Comparison of ENCODE assay signal across 9 mouse cellular contexts in genomic region chr14:52314808-52315150, GRCm38 (mm10). TPM values are rescaled to one million over a fixed set of nuclear protein-coding genes. Genes with fewer than 3 reads are reported as not detected.
A peak's percentile ranks its signal among the peaks of the same experiment; 100 is the strongest.
DNase-seq lines count a peak whose midpoint lies in the region; ATAC-seq and TF ChIP-seq lines count a peak whose summit lies in the region.
"Had no signal": no experiment of that assay in that cellular context is flagged by ENCODE, and none has a peak within 500 bp of the region (broad histone marks: within the 10 kb centered on the region; RNA-seq: fewer than 3 reads in every experiment).

No protein-coding gene starts in this region.

- no peak overlapping the region for H3K27ac ChIP-seq in intestine, embryonic 14.5 days (ENCODE audit: low read depth)
- no peak overlapping the region for H3K27ac ChIP-seq in intestine, postnatal 0 days (ENCODE audit: low read depth, low read length)
- no peak overlapping the region for H3K27ac ChIP-seq in brown adipose tissue, adult 24 weeks (replicated peaks; ENCODE audit: low read depth, low read length)
- H3K27ac ChIP-seq in hindbrain, embryonic 14.5 days = no peak overlapping the region
- H3K27ac ChIP-seq in midbrain, embryonic 14.5 days (replicated peaks; ENCODE audit: low read depth, low read length) = peak overlapping the region; percentile 94

- peaks cover 31% of the 10 kb centered on the region for H3K36me3 ChIP-seq in intestine, embryonic 14.5 days (ENCODE audit: control insufficient read depth, insufficient read depth, low read length)
- H3K36me3 ChIP-seq in intestine, postnatal 0 days (ENCODE audit: control insufficient read depth, insufficient read depth) = peaks cover 9% of the 10 kb centered on the region
- peaks cover 47% of the 10 kb centered on the region for H3K36me3 ChIP-seq in hindbrain, embryonic 14.5 days (replicated peaks; ENCODE audit: control insufficient read depth, insufficient read depth)
- H3K36me3 ChIP-seq in midbrain, embryonic 14.5 days (ENCODE audit: control insufficient read depth, insufficient read depth, low read length) = peaks cover 50% of the 10 kb centered on the region

- H3K4me1 ChIP-seq in intestine, embryonic 14.5 days (replicated peaks; ENCODE audit: control insufficient read depth, insufficient read depth, low read length) = peaks cover 13% of the 10 kb centered on the region; the same call in 1 of the 2 replicates
- no peaks in the 10 kb centered on the region for H3K4me1 ChIP-seq in intestine, postnatal 0 days (replicated peaks; ENCODE audit: control insufficient read depth, insufficient read depth, low read length)
- H3K4me1 ChIP-seq in brown adipose tissue, adult 24 weeks (ENCODE audit: control insufficient read depth, insufficient read depth, insufficient read length, low read length) = no peaks in the 10 kb centered on the region
- peaks cover 53% of the 10 kb centered on the region for H3K4me1 ChIP-seq in hindbrain, embryonic 14.5 days (replicated peaks; ENCODE audit: control insufficient read depth, insufficient read depth, low read length)
- peaks cover 51% of the 10 kb centered on the region for H3K4me1 ChIP-seq in midbrain, embryonic 14.5 days (ENCODE audit: control insufficient read depth, insufficient read depth, low read length)

- DNase-seq in intestine, embryonic 14.5 days (ENCODE audit: low spot score) = no peak
- DNase-seq in hindbrain, embryonic 14.5 days (ENCODE audit: low spot score) = no peak
- no peak for DNase-seq in midbrain, embryonic 14.5 days
- no peak for DNase-seq in frontal cortex, postnatal 10 days (ENCODE audit: low spot score in 2 of 2)
- no peak for DNase-seq in adrenal gland, adult (ENCODE audit: inconsistent age in 2 of 2, low spot score in 1 of 2)
- DNase-seq in frontal cortex, postnatal 14 days (ENCODE audit: low spot score in 2 of 2) = no peak

- no peaks in the 10 kb centered on the region for H3K9me3 ChIP-seq in intestine, embryonic 14.5 days (ENCODE audit: control insufficient read depth, low read length)
- no peaks in the 10 kb centered on the region for H3K9me3 ChIP-seq in intestine, postnatal 0 days (ENCODE audit: control insufficient read depth)
- H3K9me3 ChIP-seq in hindbrain, embryonic 14.5 days (ENCODE audit: control insufficient read depth, low read length) = no peaks in the 10 kb centered on the region
- no peaks in the 10 kb centered on the region for H3K9me3 ChIP-seq in midbrain, embryonic 14.5 days (ENCODE audit: control insufficient read depth, low read length)

- ATAC-seq in intestine, embryonic 14.5 days (replicated peaks; ENCODE audit: low FRiP score, low TSS enrichment, low read depth) = 0 out of 2 replicates have a peak, but pooled peaks have one; percentile 24
- no peak for ATAC-seq in intestine, postnatal 0 days
- no peak for ATAC-seq in hindbrain, embryonic 14.5 days (ENCODE audit: low FRiP score)
- ATAC-seq in midbrain, embryonic 14.5 days (ENCODE audit: low FRiP score, low TSS enrichment) = no peak

- no peak overlapping the region for H3K9ac ChIP-seq in intestine, embryonic 14.5 days (ENCODE audit: low read length)
- no peak overlapping the region for H3K9ac ChIP-seq in intestine, postnatal 0 days (ENCODE audit: low read depth, low read length)
- peak overlapping the region; percentile 77 for H3K9ac ChIP-seq in hindbrain, embryonic 14.5 days
- H3K9ac ChIP-seq in midbrain, embryonic 14.5 days (replicated peaks; ENCODE audit: low read length) = peak overlapping the region; percentile 88

- peak overlapping the region; percentile 80; the same call in 1 of the 2 replicates for H3K4me3 ChIP-seq in intestine, embryonic 14.5 days (ENCODE audit: low read depth, low read length)
- no peak overlapping the region for H3K4me3 ChIP-seq in intestine, postnatal 0 days (ENCODE audit: low read depth, low read length)
- 0 out of 2 replicates have a peak overlapping the region, but pooled peaks have one; percentile 15 for H3K4me3 ChIP-seq in brown adipose tissue, adult 24 weeks (ENCODE audit: insufficient read depth, low read depth, low read length)
- peak overlapping the region; percentile 58 for H3K4me3 ChIP-seq in hindbrain, embryonic 14.5 days (replicated peaks; ENCODE audit: low read length)
- peak overlapping the region; percentile 72 for H3K4me3 ChIP-seq in midbrain, embryonic 14.5 days (replicated peaks; ENCODE audit: low read depth, low read length)

- no peak for TF ChIP-seq CTCF in intestine, postnatal 0 days (IDR thresholded peaks at IDR 0.05; ENCODE audit: low read depth)

- H3K4me2 ChIP-seq in intestine, embryonic 14.5 days (ENCODE audit: low read length) = peak overlapping the region; percentile 72
- H3K4me2 ChIP-seq in intestine, postnatal 0 days (replicated peaks; ENCODE audit: low read depth) = no peak overlapping the region
- H3K4me2 ChIP-seq in hindbrain, embryonic 14.5 days (replicated peaks) = peak overlapping the region; percentile 91
- peak overlapping the region; percentile 92 for H3K4me2 ChIP-seq in midbrain, embryonic 14.5 days (ENCODE audit: low read length)

- 44% methylated on average over 8 of the region's 8 CpGs for WGBS in intestine, embryonic 14.5 days
- 61% methylated on average over 8 of the region's 8 CpGs for WGBS in intestine, postnatal 0 days
- WGBS in hindbrain, embryonic 14.5 days = 53% methylated on average over 8 of the region's 8 CpGs
- 42% methylated on average over 8 of the region's 8 CpGs for WGBS in midbrain, embryonic 14.5 days

- no peaks in the 10 kb centered on the region for H3K27me3 ChIP-seq in intestine, embryonic 14.5 days (replicated peaks; ENCODE audit: control insufficient read depth, insufficient read depth, low read length)
- no peaks in the 10 kb centered on the region for H3K27me3 ChIP-seq in intestine, postnatal 0 days (replicated peaks; ENCODE audit: control insufficient read depth, insufficient read depth, low read length)
- no peaks in the 10 kb centered on the region for H3K27me3 ChIP-seq in hindbrain, embryonic 14.5 days (ENCODE audit: control insufficient read depth, insufficient read depth, low read length)
- no peaks in the 10 kb centered on the region for H3K27me3 ChIP-seq in midbrain, embryonic 14.5 days (ENCODE audit: control insufficient read depth, insufficient read depth, low read length)

RNA-seq across cellular contexts. Expression of gene Mettl3, which starts 9.9 kb away (rescaled TPM):
- polyA plus RNA-seq in intestine, embryonic 14.5 days (2014; fragmentation: Nextera tagmentation; extraction: Ambion mirVana) = 37.0 and 43.5 TPM in 2 replicates
- 9.2 and 11.8 TPM in 2 replicates for polyA plus RNA-seq in intestine, postnatal 0 days (2015; fragmentation: Nextera tagmentation; extraction: Ambion mirVana)
- polyA plus RNA-seq in brown adipose tissue, adult 24 weeks (2012; ENCODE audit: insufficient read depth, insufficient read length, missing spikeins) = 10.4 and 17.8 TPM in 2 replicates
- polyA plus RNA-seq in hindbrain, embryonic 14.5 days (2014; fragmentation: Nextera tagmentation; extraction: Ambion mirVana) = 37.1 and 37.8 TPM in 2 replicates
- polyA plus RNA-seq in midbrain, embryonic 14.5 days (2014; fragmentation: Nextera tagmentation; extraction: Ambion mirVana) = 39.8 and 42.8 TPM in 2 replicates

RNA-seq across cellular contexts. Expression of gene Sall2, which starts 13.8 kb away (rescaled TPM):
- polyA plus RNA-seq in intestine, embryonic 14.5 days (2014; fragmentation: Nextera tagmentation; extraction: Ambion mirVana) = 15.2 and 16.2 TPM in 2 replicates
- 2.4 and 2.7 TPM in 2 replicates for polyA plus RNA-seq in intestine, postnatal 0 days (2015; fragmentation: Nextera tagmentation; extraction: Ambion mirVana)
- polyA plus RNA-seq in brown adipose tissue, adult 24 weeks (2012; ENCODE audit: insufficient read depth, insufficient read length, missing spikeins) = 0.52 and 0.92 TPM in 2 replicates
- polyA plus RNA-seq in hindbrain, embryonic 14.5 days (2014; fragmentation: Nextera tagmentation; extraction: Ambion mirVana) = 47.5 and 50.0 TPM in 2 replicates
- 40.1 and 55.6 TPM in 2 replicates for polyA plus RNA-seq in midbrain, embryonic 14.5 days (2014; fragmentation: Nextera tagmentation; extraction: Ambion mirVana)

RNA-seq across cellular contexts. Expression of gene Rab2b, which starts 35.4 kb away (rescaled TPM):
- polyA plus RNA-seq in intestine, embryonic 14.5 days (2014; fragmentation: Nextera tagmentation; extraction: Ambion mirVana) = 21.0 and 22.1 TPM in 2 replicates
- polyA plus RNA-seq in intestine, postnatal 0 days (2015; fragmentation: Nextera tagmentation; extraction: Ambion mirVana) = 6.8 and 7.8 TPM in 2 replicates
- polyA plus RNA-seq in brown adipose tissue, adult 24 weeks (2012; ENCODE audit: insufficient read depth, insufficient read length, missing spikeins) = 12.4 and 21.4 TPM in 2 replicates
- 58.2 and 60.4 TPM in 2 replicates for polyA plus RNA-seq in hindbrain, embryonic 14.5 days (2014; fragmentation: Nextera tagmentation; extraction: Ambion mirVana)
- polyA plus RNA-seq in midbrain, embryonic 14.5 days (2014; fragmentation: Nextera tagmentation; extraction: Ambion mirVana) = 60.4 and 65.7 TPM in 2 replicates

RNA-seq across cellular contexts. Expression of gene Tox4, which starts 35.8 kb away (rescaled TPM):
- 34.3 and 44.9 TPM in 2 replicates for polyA plus RNA-seq in intestine, embryonic 14.5 days (2014; fragmentation: Nextera tagmentation; extraction: Ambion mirVana)
- polyA plus RNA-seq in intestine, postnatal 0 days (2015; fragmentation: Nextera tagmentation; extraction: Ambion mirVana) = 20.8 and 21.7 TPM in 2 replicates
- 10.3 and 13.9 TPM in 2 replicates for polyA plus RNA-seq in brown adipose tissue, adult 24 weeks (2012; ENCODE audit: insufficient read depth, insufficient read length, missing spikeins)
- polyA plus RNA-seq in hindbrain, embryonic 14.5 days (2014; fragmentation: Nextera tagmentation; extraction: Ambion mirVana) = 55.7 and 56.6 TPM in 2 replicates
- polyA plus RNA-seq in midbrain, embryonic 14.5 days (2014; fragmentation: Nextera tagmentation; extraction: Ambion mirVana) = 52.6 and 56.1 TPM in 2 replicates

RNA-seq across cellular contexts. Expression of gene Olfr1513, which starts 41.4 kb away (rescaled TPM):
- not detected in 2 replicates for polyA plus RNA-seq in intestine, embryonic 14.5 days (2014; fragmentation: Nextera tagmentation; extraction: Ambion mirVana)
- polyA plus RNA-seq in intestine, postnatal 0 days (2015; fragmentation: Nextera tagmentation; extraction: Ambion mirVana) = not detected in 2 replicates
- not detected in 2 replicates for polyA plus RNA-seq in brown adipose tissue, adult 24 weeks (2012; ENCODE audit: insufficient read depth, insufficient read length, missing spikeins)
- polyA plus RNA-seq in hindbrain, embryonic 14.5 days (2014; fragmentation: Nextera tagmentation; extraction: Ambion mirVana) = not detected in 2 replicates
- not detected in 2 replicates for polyA plus RNA-seq in midbrain, embryonic 14.5 days (2014; fragmentation: Nextera tagmentation; extraction: Ambion mirVana)
- polyA plus RNA-seq: small intestine, adult 2 months had no signal

Comparison
In these comparisons a context has a peak if more than half of its experiments do, and no peak if none do; other contexts are left out.
1. H3K9ac ChIP-seq: peak in hindbrain, embryonic 14.5 days (single experiment) and midbrain, embryonic 14.5 days (single experiment); none in intestine, embryonic 14.5 days (single experiment) and intestine, postnatal 0 days (single experiment).